Mouse (Mus musculus) adrenal gland, adult 2 months (tissue): Measurements from ENCODE around the gene Rab21. TPM values are rescaled to one million over a fixed set of nuclear protein-coding genes. Genes with fewer than 3 reads are reported as not detected.

Experiments
- DNase-seq: peaks from one replicate; pipeline ENCODE4 v3.0.0; 2021
- polyA plus RNA-seq: library from polyadenylated mRNA; depleted of rRNA; stranded (reverse); fragments of >200 nt; gene quantifications from 2 replicates; pipeline ENCODE4 v1.2.3, GENCODE M21; 2012; rRNA removed
- total RNA-seq, 2 experiments: library from RNA; stranded (reverse); gene quantifications; 2 replicates each; pipeline ENCODE4 v1.2.3; 2021

Rab21 gene
- total and polyA plus RNA-seq, 3 experiments: 51.2 to 63.1 (median 53.6) TPM

GRCm38 (mm10) chr10:115281381-115281780 lies 34.0 kb downstream of the Rab21 start:
- no peak for DNase-seq

- DNase-seq: no peak
These were observed 43.7 kb downstream of the Rab21 start for GRCm38 (mm10) chr10:115271649-115272048.

- DNase-seq: no peak
These were observed 44.6 kb downstream of the Rab21 start for GRCm38 (mm10) chr10:115270612-115271390.

GRCm38 (mm10) chr10:115262926-115263562 lies 52.4 kb downstream of the Rab21 start:
- peak; percentile 21 for DNase-seq

- DNase-seq: no peak
These were observed 53.1 kb downstream of the Rab21 start for GRCm38 (mm10) chr10:115262261-115262660.

GRCm38 (mm10) chr10:115261428-115261827 lies 54.0 kb downstream of the Rab21 start:
- no peak for DNase-seq

- no peak for DNase-seq
These were observed 59.2 kb downstream of the Rab21 start for GRCm38 (mm10) chr10:115256162-115256561.

- DNase-seq: no peak
These were observed 61.9 kb downstream of the Rab21 start for GRCm38 (mm10) chr10:115253521-115253920.

GRCm38 (mm10) chr10:115252321-115252757 lies 63.1 kb downstream of the Rab21 start:
- no peak for DNase-seq

GRCm38 (mm10) chr10:115251088-115251934 lies 64.1 kb downstream of the Rab21 start, which contains the start of gene Tbc1d15:
TSS of gene Tbc1d15 (minus strand) at chr10:115251467.
- DNase-seq: peak; percentile 98

- peak; percentile 70 for DNase-seq
These were observed 64.9 kb downstream of the Rab21 start for GRCm38 (mm10) chr10:115250235-115251087.

GRCm38 (mm10) chr10:115248041-115248440 lies 67.4 kb downstream of the Rab21 start:
- no peak for DNase-seq

- DNase-seq: no peak
These were observed 69.9 kb downstream of the Rab21 start for GRCm38 (mm10) chr10:115245488-115245887.

GRCm38 (mm10) chr10:115241082-115241595 lies 74.3 kb downstream of the Rab21 start:
- DNase-seq: no peak

GRCm38 (mm10) chr10:115237931-115238330 lies 77.5 kb downstream of the Rab21 start:
- DNase-seq: no peak

Other genes starting within 250 kb of the Rab21 start
- gene Tph2, start 130.6 kb downstream of the Rab21 start, total RNA-seq: not detected
- gene Tph2, start 130.6 kb downstream of the Rab21 start, polyA plus RNA-seq: not detected in 2 replicates
- 10 to 100 TPM; 73.4 to 87.4 TPM for gene Tbc1d15, start 64.1 kb downstream of the Rab21 start, total RNA-seq
- 1.7 and 2.2 TPM in 2 replicates for gene Tbc1d15, start 64.1 kb downstream of the Rab21 start, polyA plus RNA-seq
- gene Tmem19, start 46.9 kb upstream of the Rab21 start, total RNA-seq: 10 to 100 TPM; 28.6 to 30.6 TPM
- gene Tmem19, start 46.9 kb upstream of the Rab21 start, polyA plus RNA-seq: 7.8 and 12.1 TPM in 2 replicates
- 10 to 100 TPM; 12.0 to 13.6 TPM for gene Thap2, start 68.8 kb upstream of the Rab21 start, total RNA-seq
- 5.3 and 5.9 TPM in 2 replicates for gene Thap2, start 68.8 kb upstream of the Rab21 start, polyA plus RNA-seq
- gene Zfc3h1, start 69.4 kb upstream of the Rab21 start, total RNA-seq: 10 to 100 TPM; 32.0 to 44.5 TPM
- 6.0 and 6.6 TPM in 2 replicates for gene Zfc3h1, start 69.4 kb upstream of the Rab21 start, polyA plus RNA-seq